Mouse (Mus musculus) cortical plate, adult 2 months (tissue): ENCODE measurements at regions not wholly inside any gene's neighbourhood (a gene's known extent, or its start where the extent isn't known, plus 50 kb on each side); places are given as distances from the start of the nearest gene placed in this dataset.

Experiments
- H3K27ac ChIP-seq: fragments of 200-500 bp; 2 replicates; pipeline ENCODE4 v1.5.1; 2012; ENCODE audit warnings: low read length, control low read depth, inconsistent platforms; ENCODE audit not compliant: insufficient read depth
- H3K4me1 ChIP-seq: fragments of 200-500 bp; 2 replicates; pipeline ENCODE4 v1.6.1; 2011; ENCODE audit warnings: low read length; ENCODE audit not compliant: control insufficient read depth, insufficient read depth
- H3K4me3 ChIP-seq: fragments of 200-500 bp; 2 replicates; pipeline ENCODE4 v1.5.1; 2011; ENCODE audit warnings: mild to moderate bottlenecking, low read length, control low read depth; ENCODE audit not compliant: insufficient read depth
- CTCF ChIP-seq: fragments of 200-500 bp; IDR thresholded peaks from 2 replicates; pipeline ENCODE4 v1.5.1; 2011; ENCODE audit warnings: mild to moderate bottlenecking, control low read depth, low read length; ENCODE audit not compliant: insufficient read depth; ENCODE audit errors: extremely low read depth
- POLR2A ChIP-seq: fragments of 200-500 bp; IDR thresholded peaks from 2 replicates; pipeline ENCODE4 v1.6.1; 2011; ENCODE audit warnings: mild to moderate bottlenecking, low read length, control low read depth; ENCODE audit not compliant: insufficient read depth; ENCODE audit errors: extremely low read depth

GRCm38 (mm10) chr10:9069608-9070190 lies 183.8 kb upstream of the Sash1 start:
- no peak overlapping the region for H3K4me3 ChIP-seq
- H3K27ac ChIP-seq = no peak overlapping the region
- no peak for TF ChIP-seq CTCF
- no peaks in the 10 kb centered on the region for H3K4me1 ChIP-seq

- Histone ChIP-seq H3K4me1 (no peaks in the 10 kb centered on the region), H3K27ac (no peak overlapping the region), H3K4me3 (no peak overlapping the region)
- TF ChIP-seq POLR2A (no peak), CTCF (no peak)
Observed at GRCm38 (mm10) chr10:9066566-9066965, 180.7 kb upstream of the Sash1 start.

- Histone ChIP-seq H3K4me1 (no peaks in the 10 kb centered on the region), H3K27ac (no peak overlapping the region), H3K4me3 (no peak overlapping the region)
- no peak for TF ChIP-seq CTCF
- TF ChIP-seq POLR2A = no peak
Observed at GRCm38 (mm10) chr10:9061979-9062378, 176.1 kb upstream of the Sash1 start.

- no peak overlapping the region for H3K27ac ChIP-seq
- TF ChIP-seq POLR2A (no peak), CTCF (no peak)
- no peaks in the 10 kb centered on the region for H3K4me1 ChIP-seq
- H3K4me3 ChIP-seq = no peak overlapping the region
Observed at GRCm38 (mm10) chr10:9055274-9055673, 169.4 kb upstream of the Sash1 start.

- Histone ChIP-seq H3K27ac (no peak overlapping the region), H3K4me1 (no peaks in the 10 kb centered on the region), H3K4me3 (no peak overlapping the region)
- TF ChIP-seq CTCF (no peak), POLR2A (no peak)
Observed at GRCm38 (mm10) chr10:9053371-9053770, 167.5 kb upstream of the Sash1 start.

GRCm38 (mm10) chr10:9047341-9047740 lies 161.5 kb upstream of the Sash1 start:
- no peak overlapping the region for H3K4me3 ChIP-seq
- no peak for TF ChIP-seq POLR2A
- TF ChIP-seq CTCF = no peak
- H3K4me1 ChIP-seq = no peaks in the 10 kb centered on the region
- no peak overlapping the region; the same call in 1 of the 2 replicates for H3K27ac ChIP-seq

GRCm38 (mm10) chr10:9044746-9045370 lies 159.0 kb upstream of the Sash1 start:
- Histone ChIP-seq H3K4me1 (no peaks in the 10 kb centered on the region), H3K4me3 (no peak overlapping the region), H3K27ac (no peak overlapping the region)
- TF ChIP-seq POLR2A (no peak), CTCF (no peak)

GRCm38 (mm10) chr10:9043507-9043906 lies 157.6 kb upstream of the Sash1 start:
- Histone ChIP-seq H3K4me3 (no peak overlapping the region), H3K4me1 (no peaks in the 10 kb centered on the region), H3K27ac (no peak overlapping the region)
- TF ChIP-seq CTCF (no peak), POLR2A (no peak)

GRCm38 (mm10) chr10:9030486-9030885 lies 144.6 kb upstream of the Sash1 start:
- H3K4me3 ChIP-seq = no peak overlapping the region
- no peak for TF ChIP-seq CTCF
- no peak for TF ChIP-seq POLR2A
- no peak overlapping the region for H3K27ac ChIP-seq
- H3K4me1 ChIP-seq = no peaks in the 10 kb centered on the region

GRCm38 (mm10) chr10:9029506-9029905 lies 143.6 kb upstream of the Sash1 start:
- no peak for TF ChIP-seq CTCF
- TF ChIP-seq POLR2A = no peak
- no peak overlapping the region for H3K27ac ChIP-seq
- no peak overlapping the region for H3K4me3 ChIP-seq
- H3K4me1 ChIP-seq = no peaks in the 10 kb centered on the region
